In the genomic region with DNA sequence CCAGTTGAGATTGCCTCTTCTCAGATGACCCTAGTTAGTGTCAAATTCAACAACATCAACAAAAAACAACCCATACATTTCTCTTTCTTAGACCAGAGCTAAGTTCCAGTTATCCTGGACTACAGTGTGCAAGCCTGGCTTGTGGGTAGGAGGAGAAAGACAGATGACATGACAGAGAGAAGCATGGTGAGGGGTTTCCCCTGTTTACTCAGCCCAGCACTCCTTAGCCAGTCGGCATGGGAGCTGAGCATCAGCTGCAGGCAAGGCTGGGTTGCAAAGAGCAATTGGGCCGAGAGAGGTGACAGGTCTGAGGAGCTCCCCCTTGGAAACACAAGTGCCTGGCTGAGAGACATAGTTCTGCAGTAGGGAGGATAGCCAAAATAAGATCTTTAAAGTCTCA, we compare ENCODE assay signal across 27 mouse cellular contexts.
"Had no signal": no experiment of that assay in that cellular context is flagged by ENCODE, and none has a peak within 500 bp of the region (broad histone marks: within the 10 kb centered on the region; RNA-seq: fewer than 3 reads in every experiment).

No protein-coding gene starts in this region.

- H3K4me3 ChIP-seq: gastrocnemius, adult 2 months; heart, adult 2 months; heart, embryonic 10.5 days; heart, embryonic 12.5 days; hindbrain, embryonic 10.5 days; hindbrain, embryonic 12.5 days; intestine, embryonic 15.5 days; layer of hippocampus, adult 2 months; left cerebral cortex, adult 2 months; limb, embryonic 13.5 days; limb, embryonic 15.5 days; liver, embryonic 12.5 days had no signal

- H3K9ac ChIP-seq: heart, embryonic 12.5 days; hindbrain, embryonic 12.5 days; hindbrain, embryonic 14.5 days; intestine, embryonic 15.5 days; limb, embryonic 13.5 days; limb, embryonic 15.5 days; liver, embryonic 12.5 days; liver, embryonic 14.5 days had no signal

- ATAC-seq: hindbrain, embryonic 16.5 days; intestine, embryonic 15.5 days; intestine, postnatal 0 days; liver, embryonic 12.5 days had no signal

- H3K27me3 ChIP-seq: heart, embryonic 12.5 days; hindbrain, embryonic 12.5 days; intestine, embryonic 15.5 days; limb, embryonic 13.5 days; limb, embryonic 15.5 days; liver, embryonic 12.5 days had no signal

- H3K4me1 ChIP-seq: hindbrain, embryonic 10.5 days; hindbrain, embryonic 12.5 days had no signal

- H3K4me2 ChIP-seq: heart, embryonic 12.5 days; hindbrain, embryonic 12.5 days; hindbrain, embryonic 14.5 days; intestine, embryonic 15.5 days; limb, embryonic 13.5 days; limb, embryonic 15.5 days; liver, embryonic 12.5 days had no signal

- H3K36me3 ChIP-seq: heart, embryonic 10.5 days; heart, embryonic 12.5 days; hindbrain, embryonic 10.5 days; intestine, embryonic 15.5 days; limb, embryonic 13.5 days; limb, embryonic 15.5 days had no signal

- H3K9me3 ChIP-seq: heart, embryonic 10.5 days; heart, embryonic 12.5 days; hindbrain, embryonic 10.5 days; hindbrain, embryonic 12.5 days; intestine, embryonic 15.5 days; limb, embryonic 13.5 days; limb, embryonic 15.5 days; liver, embryonic 12.5 days had no signal

- H3K27ac ChIP-seq: gastrocnemius, adult 2 months; heart, adult 2 months; heart, embryonic 10.5 days; hindbrain, embryonic 10.5 days; hindbrain, embryonic 12.5 days; hindbrain, embryonic 14.5 days; intestine, embryonic 15.5 days; layer of hippocampus, adult 2 months; left cerebral cortex, adult 2 months; limb, embryonic 13.5 days; limb, embryonic 15.5 days; liver, embryonic 12.5 days; liver, embryonic 14.5 days had no signal

- DNase-seq: gastrocnemius, adult 2 months; gastrocnemius, postnatal 10 days; gastrocnemius, postnatal 25 days; heart, adult 2 months; heart, postnatal 10 days; heart, postnatal 4 days; kidney, adult 18-20 months; kidney, adult 8-10 months; kidney, postnatal 10 days; kidney, postnatal 25 days; kidney, postnatal 4 days; layer of hippocampus, adult 9-11 months; left cerebral cortex, postnatal 4 days had no signal
